Mouse (Mus musculus) T-helper 1 cell (primary cell): ENCODE data around the gene Atxn7l1.

Experiments
- in situ Hi-C: fragments of 300-600 bp; cut with MboI, MseI; formaldehyde crosslinking; loops from one replicate; pipeline ENCODE4 v1.15.1; 2025; ENCODE audit warnings: high pct_unique_total_duplicates

The Atxn7l1 gene

DNA sequence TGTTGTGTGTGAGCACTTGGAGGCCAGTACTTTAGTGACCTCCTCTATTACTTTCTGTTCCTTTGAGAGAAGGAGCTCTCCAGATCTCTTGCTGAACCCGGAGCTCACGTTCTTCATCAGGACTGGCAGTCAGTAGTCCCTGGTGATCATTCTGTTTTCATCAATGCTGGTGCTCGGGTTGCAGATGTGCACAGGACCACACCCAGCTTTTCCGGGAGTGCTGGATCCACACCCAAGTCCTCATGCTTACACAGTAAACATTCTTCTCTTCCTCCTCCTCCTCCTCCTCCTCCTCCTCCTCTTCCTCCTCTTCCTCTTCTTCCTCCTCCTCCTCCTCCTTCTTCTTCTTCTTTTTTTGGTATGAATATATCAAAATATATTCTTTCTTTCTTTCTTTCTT lies 205.2 kb downstream of the Atxn7l1 start:
- in situ Hi-C loops = loop anchor here (25.0 kb wide), 1 partner anchor 715 kb away; no protein-coding TSS in a partner anchor

DNA sequence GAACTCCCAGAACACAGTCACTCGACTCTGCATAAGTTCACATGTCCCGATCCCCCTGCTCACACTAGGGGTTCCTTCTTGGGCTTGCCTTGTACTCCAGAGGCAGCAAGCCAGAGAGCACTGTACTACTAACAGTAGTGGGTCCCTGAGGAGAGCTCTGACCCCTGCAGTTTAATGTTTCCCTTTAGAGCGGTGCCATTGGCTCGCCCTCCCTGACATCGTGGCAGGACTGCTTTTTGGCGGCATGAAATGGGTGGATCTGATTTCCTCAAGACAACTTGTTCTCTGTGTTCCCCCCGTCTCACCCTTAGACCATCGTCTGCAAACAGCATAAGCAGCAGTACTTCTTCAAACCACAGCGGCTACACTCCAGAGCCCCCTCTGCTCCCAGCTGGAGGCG lies 210.9 kb downstream of the Atxn7l1 start:
- in situ Hi-C loops = loop anchor here (25.0 kb wide), 1 partner anchor 721 kb away; no protein-coding TSS in a partner anchor

DNA sequence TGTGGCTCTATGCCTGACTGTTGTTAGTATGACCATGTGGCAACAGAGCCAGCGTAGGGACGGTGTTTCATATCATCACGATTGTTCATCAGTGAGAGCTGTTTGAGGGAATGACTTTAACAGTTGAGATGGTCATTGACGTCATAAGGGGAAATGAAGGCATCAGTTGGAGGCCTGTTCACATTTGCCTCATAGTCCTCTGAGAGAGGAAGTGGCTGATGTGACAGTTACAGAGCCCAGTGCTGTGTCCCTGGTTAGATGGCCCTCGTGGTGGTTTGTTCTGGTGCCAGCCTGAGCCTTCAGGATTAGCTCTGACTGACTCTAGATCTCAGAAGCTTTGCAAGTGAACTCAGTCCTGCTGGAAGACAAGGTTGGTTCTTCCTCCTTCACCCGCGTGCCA lies 211.7 kb downstream of the Atxn7l1 start:
- in situ Hi-C loops = loop anchor here (25.0 kb wide), 1 partner anchor 722 kb away; no protein-coding TSS in a partner anchor

DNA sequence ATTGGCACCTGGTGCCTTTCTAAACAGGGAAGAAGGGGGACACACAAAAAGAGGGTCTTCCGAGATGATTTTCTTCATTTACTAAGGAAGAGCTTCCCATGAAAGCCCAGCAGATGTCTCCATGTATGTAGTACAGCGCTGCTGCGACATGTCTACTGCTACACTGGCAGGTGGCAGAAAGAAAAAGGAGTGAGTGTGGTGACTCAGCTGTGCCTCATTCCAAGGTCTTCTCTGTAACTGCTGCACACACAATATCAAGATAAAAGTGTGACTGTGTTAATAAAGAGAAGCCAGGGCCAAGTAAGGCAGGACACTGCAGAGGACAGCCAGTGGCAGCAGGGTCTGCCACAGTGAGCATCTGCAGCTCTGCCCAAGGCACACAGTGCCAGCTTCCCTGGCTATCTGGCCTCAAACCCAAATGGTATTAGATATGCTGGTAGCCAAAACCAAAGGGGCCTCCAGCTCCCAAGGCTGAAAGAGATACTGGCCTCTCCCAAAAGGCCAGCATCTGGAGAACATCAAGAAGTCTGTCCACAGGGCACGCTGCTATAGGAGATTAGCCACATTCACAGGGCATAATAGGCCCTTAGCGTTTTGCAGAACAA lies 212.5 kb downstream of the Atxn7l1 start:
- in situ Hi-C loops = loop anchor here (25.0 kb wide), 1 partner anchor 723 kb away; no protein-coding TSS in a partner anchor

DNA sequence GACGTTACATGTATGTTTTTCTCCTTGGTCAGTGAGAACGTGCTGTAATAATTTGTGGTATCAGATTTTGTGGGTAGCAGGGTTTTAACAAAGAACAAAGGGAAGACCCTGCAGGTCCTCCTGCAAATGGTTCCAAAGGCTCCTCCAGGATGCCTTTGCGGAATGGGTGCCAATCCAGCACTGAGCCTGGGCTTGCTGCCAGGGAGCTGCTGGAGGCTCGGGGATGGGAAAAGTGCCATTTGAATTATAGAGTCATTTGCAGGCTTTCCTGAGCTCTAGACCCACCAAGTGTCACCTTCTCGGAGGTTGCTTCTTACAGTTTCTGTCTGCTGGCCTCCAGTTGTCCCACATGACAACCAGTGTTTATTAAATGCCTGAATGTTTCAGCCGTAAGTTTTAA lies 213.2 kb downstream of the Atxn7l1 start:
- in situ Hi-C loops = loop anchor here (25.0 kb wide), 1 partner anchor 723 kb away; no protein-coding TSS in a partner anchor

DNA sequence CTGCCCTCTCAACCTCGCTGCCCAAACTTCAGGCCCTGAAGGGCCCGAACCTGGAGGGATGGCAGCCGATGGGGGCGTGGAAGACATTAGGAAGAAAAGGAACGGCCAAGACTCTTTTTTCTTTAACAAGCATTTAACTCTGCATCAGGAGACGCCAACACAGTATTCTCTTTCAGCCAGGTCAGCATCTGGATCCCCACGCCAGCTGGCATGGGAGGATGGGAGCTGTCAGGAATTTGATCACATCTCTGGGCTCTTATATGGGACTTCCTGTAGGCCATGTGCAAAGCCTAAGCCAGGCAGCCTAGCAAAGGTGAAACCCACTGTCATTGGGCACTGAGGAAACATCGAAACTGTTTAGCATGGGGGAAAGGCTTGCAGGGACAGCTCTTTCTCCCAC lies 217.0 kb downstream of the Atxn7l1 start:
- in situ Hi-C loops = loop anchor here (25.0 kb wide), 1 partner anchor 727 kb away; no protein-coding TSS in a partner anchor

DNA sequence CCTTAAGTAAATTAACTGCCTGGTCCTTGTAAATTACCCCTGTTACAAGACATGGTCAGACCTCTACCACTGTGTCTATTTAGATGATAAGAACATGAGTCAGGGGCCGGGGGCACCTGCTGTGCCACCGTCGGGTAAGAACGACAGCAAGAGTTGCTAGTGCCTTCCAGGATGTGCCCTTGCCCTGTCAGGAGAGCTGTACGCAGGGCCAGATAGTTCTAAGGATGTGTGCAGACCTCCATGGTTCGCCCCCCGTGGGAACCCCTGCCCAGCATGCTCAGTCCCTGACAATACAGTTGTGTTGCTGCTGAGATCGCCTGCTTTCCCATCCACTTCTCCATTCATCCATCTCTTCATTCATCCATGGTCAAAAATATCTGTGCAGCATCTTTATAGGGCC lies 217.6 kb downstream of the Atxn7l1 start:
- in situ Hi-C loops = loop anchor here (25.0 kb wide), 1 partner anchor 728 kb away; no protein-coding TSS in a partner anchor

DNA sequence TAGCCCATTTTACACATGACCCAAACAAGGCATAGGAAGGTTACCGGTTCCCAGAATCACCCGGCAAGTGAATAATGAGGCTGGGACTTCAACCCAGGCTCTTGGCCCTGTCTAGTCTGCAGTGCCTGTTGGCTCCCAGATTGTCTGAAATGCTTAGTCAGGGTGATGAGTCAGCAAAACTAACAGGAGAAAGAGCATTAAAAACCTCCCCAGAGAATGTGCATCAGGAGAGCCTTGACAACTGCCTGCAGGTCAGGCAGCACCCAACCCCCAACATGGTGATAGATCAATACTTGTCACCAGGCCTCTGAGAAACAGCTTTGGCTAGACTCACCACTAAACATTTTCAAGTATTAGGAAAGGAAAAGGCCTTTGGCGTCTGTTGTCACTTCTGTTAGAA lies 222.1 kb downstream of the Atxn7l1 start:
- in situ Hi-C loops = loop anchor here (25.0 kb wide), 1 partner anchor 732 kb away; no protein-coding TSS in a partner anchor

DNA sequence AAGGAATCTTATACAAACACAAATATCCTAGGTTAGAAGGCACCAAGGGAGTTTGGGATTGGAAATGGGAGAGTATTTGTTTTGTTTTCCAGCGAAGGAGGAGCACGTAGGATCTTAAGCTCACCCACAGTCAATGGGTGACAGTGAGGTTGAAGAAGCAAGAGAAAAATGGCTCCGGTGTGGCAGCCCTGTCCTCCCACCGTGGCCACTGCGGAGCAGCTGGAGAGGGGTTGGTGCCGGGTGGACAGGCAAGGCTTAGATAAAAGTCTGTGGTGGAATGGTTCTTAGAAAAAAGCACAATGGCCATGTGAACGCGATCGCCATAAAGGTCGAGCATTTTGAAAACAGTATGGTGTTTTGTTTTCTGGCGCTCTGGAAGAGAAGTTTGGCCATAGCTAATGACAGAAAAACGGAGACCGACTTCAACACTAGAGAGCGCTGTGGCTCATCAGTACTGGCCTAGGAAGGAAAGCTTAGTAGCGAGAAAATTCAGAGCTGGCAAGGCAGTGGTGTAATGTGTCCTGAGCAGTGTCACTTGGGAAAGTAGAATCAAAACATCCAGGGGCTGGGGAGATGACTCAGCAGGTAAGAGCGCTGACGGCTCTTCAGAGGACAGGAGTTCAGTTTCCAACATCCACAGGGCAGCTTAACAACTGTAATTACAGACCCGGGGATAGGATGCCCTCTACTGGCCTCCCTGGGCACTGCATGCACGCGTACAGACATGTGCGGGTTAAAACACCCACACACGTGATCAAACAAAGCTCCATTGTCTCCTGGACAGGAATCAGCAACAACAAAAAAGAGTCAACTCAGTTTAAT lies 232.3 kb downstream of the Atxn7l1 start:
- in situ Hi-C loops = loop anchor here (5.0 to 25.0 kb wide), 2 partner anchors 353 to 1807 kb away; no protein-coding TSS in a partner anchor

DNA sequence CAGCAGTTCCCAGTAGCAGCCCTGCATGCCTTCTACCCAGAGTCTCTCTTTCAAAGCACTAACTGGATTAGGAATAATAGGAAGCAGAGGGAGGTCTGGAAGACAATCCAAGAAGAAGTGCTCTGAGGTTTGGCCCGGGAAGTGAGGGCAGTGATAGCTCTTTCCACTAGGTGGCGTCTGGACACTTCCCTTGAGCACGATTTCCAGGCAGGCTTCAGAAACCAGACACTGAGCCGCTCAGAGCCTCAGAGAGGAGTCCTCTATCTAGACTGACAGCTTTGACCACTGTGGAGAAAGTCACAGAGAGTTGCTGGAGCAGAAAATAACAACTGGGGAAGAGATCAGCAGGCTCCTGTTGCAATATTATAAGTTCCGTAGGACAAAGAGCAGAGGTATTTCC lies 241.3 kb downstream of the Atxn7l1 start:
- in situ Hi-C loops = loop anchor here (25.0 kb wide), 1 partner anchor 1798 kb away; no protein-coding TSS in a partner anchor

DNA sequence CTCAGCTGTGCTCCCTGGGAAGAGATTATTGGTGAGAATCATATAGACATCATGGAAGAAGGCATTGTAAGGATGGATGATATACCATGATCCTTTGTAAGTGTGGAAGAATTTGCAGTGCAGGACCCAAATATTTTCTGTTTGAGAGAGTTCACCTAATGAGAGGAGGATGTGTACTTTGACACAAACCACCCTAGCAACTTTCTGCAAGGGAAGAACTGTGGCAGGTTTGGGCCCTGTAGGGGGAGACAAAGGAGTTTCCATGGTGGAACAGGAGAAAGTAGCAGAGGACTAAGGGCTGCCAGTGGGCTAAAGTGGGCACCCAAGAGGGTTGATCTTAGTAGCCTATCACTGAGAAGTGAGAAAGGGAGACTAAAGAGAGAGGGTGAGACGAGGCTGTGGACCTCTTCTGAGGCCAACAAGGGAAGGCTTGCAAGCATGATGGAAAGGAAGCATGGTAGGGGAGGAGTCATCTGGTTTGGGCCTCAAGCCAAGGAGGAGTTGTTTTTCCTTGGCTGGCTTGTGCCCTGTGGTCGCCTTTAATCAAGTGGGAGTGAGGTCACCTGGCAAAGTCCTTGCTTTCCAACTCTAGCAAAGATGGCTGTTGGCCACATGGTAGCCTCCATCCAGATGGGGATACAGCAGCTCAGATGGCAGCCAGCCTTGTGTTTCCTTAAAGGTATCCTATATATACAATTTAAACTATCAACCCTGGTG lies 243.5 kb downstream of the Atxn7l1 start:
- in situ Hi-C loops = loop anchor here (25.0 kb wide), 1 partner anchor 1796 kb away; no protein-coding TSS in a partner anchor

DNA sequence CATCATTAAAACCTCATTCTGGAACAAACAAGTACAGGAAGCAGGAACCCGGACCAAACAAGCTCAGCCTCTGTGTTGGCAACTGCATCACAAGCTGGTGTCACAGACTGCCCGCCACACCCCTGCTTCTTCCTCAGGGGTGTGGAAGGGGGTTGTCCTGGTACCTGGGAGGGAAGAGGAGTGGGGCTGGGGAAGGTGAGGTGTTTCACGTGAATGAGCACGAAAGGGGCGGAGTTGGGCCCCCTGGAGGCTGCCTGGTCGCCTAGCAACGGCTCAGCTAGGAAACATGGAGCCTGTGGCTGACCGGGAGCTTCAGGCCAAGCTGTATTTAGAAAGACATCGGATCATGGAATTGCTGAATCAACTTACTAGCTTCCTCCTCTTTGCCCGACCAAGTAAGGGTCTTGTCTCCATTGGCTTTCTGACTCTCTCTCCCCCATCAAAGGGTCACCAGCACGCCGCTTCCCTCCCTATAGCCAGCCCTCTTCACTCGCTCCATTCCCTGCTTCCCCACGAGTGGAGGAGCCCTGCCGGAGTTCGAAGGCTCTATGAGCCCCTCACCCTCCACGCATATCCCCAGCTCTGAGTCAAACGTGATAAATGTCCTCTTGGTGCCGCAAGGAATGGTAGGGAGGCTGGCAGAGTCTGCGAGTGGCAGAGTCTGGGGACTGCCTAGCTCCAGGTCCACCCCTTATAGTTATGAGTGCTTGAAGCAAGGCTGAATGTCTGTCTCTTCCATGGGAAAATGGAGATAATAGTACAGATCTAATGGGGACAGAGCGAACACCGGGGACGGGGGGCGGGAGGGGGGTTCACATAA lies 247.5 kb downstream of the Atxn7l1 start, which contains the start of gene Efcab10:
Efcab10 (plus strand) TSS at position 51 of the 820 bp plus-strand sequence.
- in situ Hi-C loops = loop anchor here (25.0 kb wide), 1 partner anchor 1792 kb away; no protein-coding TSS in a partner anchor

DNA sequence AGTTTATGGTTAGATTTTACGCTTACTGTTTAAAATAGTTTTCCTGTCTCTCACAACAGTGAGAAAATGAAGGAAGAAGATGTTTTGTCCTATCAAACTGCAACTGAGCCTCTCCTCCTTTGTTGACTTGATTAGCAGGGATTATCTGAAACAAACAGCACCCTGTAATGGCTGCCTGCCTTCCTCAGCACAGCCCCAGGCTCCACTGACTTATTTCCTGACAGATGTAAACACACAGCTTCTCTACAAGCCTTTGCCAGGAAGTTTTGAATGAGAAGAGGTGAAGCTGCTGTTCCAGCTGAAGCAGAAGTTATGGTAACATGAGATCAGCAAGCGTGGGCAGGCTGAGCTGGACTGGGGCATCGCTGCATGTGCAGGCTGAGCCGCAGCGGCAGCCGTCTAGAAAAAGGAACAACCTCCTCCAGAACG lies 255.8 kb downstream of the Atxn7l1 start:
- in situ Hi-C loops = no loop called here

DNA sequence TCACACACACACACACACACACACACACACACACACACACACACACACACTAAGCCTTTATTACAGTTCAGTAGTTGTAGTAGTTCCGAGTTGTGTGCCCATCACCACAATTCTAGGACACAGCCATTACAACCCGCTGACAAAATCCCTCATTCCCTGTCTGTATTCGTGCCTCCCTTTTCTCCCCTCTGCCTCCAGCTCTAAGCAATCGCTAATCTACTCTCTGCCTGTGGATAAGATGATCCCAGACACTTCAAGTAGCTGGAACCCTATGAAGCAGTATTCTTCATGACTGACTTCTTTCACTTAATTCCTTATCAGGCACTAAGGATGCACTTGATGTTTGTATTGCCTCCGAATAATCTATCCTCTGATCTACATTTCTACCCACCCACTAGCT lies 257.5 kb downstream of the Atxn7l1 start:
- in situ Hi-C loops = no loop called here

DNA sequence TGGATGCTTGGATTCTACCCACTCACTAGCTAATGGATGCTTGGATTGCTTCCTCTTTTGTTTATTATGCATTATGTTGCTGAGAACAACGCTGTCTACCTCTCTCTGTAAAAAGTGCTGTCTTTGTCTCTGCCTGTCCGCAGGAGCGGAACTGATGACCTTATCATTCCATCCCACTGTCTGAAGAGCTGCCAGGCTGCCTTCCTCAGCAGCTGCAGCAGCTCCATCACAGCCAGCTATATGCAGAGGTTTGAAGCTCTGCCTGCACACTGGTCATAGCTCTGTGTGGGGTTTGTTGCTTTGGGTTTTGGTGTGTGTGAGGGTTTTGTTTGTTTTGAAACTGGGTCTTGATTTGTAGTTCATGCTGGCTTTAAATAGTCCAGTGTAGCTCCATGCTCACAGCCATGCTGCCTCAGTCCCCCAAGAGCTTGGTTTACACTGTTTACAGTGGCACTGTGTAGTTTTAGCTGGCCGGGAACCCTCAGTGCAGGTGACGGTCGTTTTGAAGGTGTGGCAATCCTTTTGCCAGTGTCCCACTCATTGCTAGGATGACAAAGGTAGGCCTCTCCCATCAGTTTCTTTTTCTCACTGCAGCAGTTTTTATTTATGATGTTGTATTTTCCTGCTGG lies 258.0 kb downstream of the Atxn7l1 start:
- in situ Hi-C loops = no loop called here

DNA sequence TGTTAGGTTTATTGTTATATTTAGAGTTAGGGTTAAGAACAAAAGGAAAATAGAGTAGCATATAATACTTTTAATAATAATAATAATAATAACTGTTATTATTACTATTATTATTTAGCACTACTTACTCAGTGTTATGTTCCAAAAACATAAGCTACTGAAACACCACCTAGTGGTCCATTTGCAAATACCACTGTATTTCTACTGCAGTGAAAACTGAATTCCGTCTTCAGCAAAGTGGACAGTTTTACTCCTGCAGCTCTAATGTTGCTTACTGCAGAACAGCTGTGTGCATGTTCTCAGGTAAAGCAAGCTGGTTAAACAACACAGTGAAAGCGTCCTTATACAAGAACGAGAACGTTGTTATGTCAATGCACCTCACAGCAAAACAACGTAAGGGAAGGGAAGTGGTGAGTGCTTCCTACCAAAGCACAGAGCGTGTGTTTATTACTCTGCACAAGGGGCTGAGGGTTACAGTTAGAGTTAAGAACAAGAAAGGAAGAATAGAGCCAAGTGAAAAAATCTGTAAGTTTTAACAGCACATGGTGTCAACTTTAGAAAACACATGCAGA lies 264.2 kb downstream of the Atxn7l1 start:
- in situ Hi-C loops = no loop called here
